Mouse (Mus musculus): ENCODE measurements at regions not wholly inside any gene's neighbourhood (a gene's known extent, or its start where the extent isn't known, plus 50 kb on each side); places are given as distances from the start of the nearest gene placed in this dataset.
A peak's percentile ranks its signal among the peaks of the same experiment; 100 is the strongest.
"Not testable (repeated sequence)": the region's sequence is repeated elsewhere in the genome, so short reads cannot be mapped to it uniquely, and the experiment has no call there.

DNA sequence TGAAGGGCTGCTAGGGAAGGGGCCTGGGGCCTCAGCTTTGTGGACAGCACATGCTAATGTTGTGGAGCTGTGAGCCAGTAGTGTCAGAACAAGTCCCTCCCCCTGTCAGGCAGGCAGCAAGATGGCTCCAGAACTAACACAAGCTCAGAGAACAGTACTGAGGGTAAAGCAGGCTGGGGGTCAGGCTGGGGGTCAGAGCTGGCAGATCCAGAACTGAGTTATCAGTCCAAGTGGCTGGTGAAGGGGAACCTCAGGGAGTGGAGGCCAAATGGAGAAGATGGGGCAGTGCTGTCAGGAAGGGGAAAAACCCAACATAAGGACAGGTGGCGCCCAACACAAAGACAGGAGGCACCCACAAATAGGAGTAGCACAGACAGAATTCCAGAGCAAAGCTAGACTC is 985.1 kb downstream of the 4930447A16Rik start:
- DNase-seq = no peak

DNA sequence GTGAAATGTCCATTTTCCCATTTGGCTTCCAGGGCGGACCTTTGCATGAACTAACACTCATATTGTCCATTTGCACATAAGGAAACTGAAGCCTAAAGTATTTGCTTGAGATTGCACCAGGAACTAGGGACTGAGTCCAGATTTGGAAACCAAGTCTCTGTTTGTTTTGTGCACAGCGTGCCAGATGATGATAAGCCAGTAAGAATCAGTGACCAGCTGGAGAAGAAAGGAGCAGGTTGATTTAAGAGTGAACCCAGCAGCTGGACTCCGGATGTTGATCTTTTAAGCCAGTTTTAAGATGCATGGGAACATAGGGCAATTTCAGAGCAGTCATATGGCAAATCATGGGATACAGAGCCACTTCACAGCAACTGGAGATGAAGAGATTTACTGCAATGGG is 987.1 kb downstream of the 4930447A16Rik start:
- no peak for DNase-seq

DNA sequence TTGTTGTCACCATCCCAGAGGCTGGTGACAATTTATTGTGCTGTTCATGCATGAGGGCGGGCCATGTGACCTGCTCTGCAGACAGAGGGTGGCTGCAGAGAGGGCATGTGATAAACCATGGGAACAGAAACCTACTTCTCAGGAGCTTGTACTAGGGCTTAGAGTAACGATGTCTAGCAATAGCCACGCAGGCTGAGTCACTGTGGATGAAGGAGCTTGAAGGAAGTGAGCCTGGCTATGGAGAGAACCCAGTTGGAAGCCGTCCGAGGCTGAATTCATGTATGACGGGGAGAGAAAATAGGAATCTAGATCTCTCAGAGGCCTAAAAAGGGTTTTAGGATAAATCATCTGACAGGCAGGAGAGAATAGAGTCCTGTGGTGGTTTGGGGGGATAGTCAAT is 988.0 kb downstream of the 4930447A16Rik start:
- no peak for DNase-seq

DNA sequence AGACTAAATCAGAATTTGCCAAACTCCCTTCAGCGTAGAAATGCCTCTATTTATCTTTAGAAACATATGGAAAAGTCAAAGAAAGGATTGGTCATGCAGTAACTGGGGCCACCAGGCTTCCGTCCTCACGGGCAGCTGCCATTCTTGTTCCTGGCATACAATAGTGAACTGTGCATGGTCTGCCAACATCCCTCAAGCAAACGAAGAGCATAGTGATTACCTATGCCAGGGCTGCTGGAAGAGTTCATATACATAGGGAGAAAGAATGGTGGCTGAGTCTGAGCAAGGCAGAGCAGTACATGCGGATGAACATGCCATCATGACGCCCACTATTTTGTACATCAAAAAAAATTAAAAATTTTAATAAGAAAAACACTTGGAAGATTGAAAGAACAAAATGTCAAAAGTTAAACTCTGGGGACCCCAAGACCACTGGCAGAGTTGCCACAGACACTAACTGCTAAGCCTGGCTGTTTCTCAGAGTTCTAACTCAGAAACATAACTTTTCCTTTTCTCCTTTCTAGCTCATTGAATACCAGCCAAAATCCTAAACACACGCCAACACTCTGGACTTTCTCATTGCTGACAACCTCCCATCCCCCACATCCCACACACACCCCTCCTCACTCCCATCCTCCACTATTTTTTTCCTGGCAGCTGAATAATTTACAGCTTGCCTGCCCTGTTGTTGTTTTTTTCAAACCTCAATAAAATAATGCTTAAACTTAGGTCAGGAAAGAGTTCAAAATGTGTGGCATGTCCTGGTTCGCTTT is 989.1 kb downstream of the 4930447A16Rik start:
- no peak for DNase-seq

DNA sequence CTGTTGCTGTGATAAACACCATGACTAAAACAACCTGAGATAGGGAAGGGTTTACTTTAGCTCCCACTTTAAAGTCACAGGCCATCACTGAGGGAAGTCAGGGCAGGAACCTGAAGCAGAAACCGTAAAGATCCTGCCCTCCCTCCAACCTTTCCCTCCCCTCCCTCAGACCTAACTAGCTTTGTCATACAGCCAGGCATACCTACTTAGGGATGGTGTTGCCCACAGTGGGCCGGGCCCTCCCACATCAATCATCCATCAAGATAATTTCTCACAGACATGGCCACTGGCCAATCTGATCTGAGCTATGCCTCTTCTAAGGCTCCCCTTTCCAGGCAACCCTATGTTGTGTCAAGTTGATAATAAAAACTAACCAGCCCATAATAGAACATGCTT is 989.7 kb downstream of the 4930447A16Rik start:
- no peak for DNase-seq

DNA sequence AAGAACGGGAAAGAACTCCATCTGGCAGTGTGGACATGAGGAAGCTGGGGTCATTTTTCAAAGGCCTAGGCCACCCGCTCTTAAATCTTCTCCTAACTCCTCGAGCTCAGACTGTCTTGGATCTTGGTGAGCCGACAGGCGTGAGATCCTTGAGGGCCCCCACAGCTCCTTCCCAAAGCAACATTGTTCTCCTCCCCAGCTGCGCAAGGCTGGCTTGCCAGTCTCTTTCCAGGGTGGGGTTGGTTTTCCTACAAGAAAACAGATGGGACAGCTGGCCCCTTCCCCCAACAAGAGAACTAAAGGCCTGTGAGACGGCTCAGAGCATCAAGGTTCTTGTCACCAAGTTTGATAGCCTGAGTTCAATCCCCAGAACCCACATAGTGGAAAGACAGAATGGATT is 994.3 kb downstream of the 4930447A16Rik start:
- peak; percentile 25 for DNase-seq

DNA sequence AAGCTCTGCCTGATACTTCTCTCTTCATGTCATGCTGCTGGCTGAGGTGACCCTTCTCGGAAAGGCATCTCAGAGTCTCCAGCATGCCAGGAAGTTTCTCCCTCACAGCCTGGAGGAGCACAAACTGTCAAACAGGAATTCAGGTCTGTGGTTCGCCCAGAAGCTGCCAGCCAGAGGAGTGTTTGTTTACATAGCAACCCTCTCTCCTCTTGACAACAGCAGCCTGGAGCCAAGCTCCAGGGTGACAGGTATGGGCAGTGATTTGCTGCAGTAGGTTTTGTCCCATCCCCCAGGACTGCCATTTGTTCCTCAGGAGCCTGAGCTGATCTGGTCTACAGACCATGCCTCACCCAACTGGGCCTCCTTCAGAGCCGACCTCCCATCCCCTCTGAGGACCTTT is 995.4 kb downstream of the 4930447A16Rik start:
- DNase-seq = no peak

DNA sequence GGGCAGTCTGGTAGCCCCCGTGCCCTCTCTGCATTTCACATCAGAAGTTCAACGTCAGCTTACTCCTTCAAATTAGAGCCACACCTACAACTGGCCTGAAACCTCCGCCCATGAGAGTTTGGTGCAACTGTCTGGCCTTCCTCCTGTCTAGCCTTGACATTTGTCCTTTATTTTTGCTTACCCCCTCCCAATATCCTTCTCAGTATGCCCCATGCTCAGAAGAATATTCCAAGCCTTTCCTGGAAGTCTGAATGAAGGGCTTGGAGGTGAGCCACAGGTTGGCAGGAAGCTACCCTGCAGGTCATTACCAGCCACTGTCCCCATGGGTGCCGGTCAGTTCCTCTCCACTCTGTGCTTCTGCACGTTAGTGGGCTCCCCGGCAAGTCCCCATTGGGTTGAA is 997.4 kb downstream of the 4930447A16Rik start:
- DNase-seq = no peak

DNA sequence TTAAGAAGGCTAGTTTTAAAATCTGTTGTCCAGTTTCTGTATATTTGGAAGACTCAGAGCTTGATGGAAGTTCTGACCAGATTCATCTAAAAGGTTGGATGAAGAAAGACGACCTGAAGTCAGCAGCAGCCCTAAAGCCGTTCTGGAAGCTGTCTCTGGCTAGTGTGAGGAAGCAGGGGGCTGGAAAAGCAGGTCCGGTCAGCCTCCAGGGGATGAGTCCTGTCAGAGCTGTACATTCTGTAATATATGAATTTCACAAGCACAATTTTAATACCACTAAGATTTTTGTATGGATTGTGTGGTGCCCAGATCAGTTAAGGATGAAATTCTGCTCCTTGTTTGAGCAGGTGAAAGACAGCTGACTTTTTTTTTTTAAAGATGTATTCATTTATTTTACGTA is 1000.2 kb downstream of the 4930447A16Rik start:
- no peak for DNase-seq

DNA sequence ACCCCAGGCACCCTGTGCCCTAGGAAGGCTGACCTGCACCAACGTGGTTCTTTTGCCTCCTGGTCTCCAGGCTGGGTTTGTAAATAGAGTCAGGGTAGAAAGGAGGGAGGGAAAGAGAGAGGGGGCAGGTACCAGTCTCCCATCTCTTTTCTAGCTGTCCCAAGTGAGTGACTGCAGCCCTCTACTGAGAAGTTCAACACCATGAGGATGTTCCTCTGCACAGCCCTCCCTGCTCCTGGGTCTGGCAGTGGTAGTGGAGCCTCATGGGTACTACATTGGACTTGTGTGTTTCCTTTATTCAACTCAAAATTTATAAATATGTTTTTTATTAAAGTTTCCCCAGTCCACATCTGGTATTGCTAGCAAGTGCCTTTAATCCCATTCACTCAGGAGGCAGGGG is 1002.6 kb downstream of the 4930447A16Rik start:
- DNase-seq = no peak

DNA sequence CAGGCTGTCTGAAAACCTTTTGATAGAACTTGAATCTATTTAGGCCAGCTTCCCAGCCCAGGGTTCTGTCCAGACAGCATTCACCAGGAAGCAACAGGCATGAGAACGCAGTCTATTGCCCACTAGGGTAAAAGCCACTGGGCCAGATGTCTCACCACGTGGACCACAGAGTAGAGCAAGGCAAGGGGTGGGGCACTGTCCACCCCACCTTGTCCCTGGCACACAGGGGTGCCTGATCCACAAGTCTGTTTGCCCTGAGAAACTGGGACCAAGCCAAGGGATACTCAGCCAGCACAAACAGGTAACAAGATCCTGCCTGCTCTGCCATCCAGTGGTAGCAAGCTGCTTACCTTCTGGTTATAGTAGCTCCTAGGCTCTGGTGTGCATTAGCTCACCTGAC is 1006.3 kb downstream of the 4930447A16Rik start:
- peak; percentile 54 for DNase-seq

DNA sequence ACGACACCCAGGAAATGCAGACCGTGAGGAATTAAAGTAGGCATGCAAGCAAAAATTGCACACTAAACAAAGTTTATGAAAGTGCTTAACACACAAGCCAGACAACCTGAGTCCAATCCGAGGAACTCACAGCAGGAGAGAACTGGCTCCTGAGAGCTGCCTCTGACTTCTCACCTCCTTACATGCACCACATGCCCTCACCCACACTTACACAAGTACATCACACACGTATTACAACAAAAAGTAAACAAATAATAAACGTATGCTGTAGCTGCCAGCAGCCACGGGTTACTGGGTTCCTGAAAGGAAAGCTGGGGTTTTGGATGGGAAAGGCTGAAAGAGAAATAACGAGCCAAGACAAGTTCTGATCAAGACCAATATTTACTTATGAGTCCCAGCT is 1008.0 kb downstream of the 4930447A16Rik start:
- no peak for DNase-seq

DNA sequence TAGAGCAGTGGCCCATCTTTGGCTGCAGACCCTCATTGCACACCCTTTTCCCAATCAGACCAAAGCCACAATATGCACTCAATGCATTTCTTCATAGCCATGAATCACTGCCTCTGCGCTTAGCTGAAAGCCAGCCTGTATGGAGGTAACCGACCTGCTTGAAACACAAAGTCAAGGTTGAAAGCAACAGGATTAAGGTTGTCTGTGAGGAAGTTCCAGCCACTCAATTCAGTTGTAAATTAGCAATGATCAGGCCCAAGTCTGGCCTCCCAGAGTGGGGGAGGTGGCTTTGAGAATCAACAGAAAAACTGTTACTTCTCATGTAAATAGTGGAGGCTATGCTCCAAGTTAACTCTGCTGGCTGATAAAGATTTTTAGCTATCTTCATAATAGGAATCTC is 1008.9 kb downstream of the 4930447A16Rik start:
- not testable (repeated sequence) for DNase-seq
